21 mouse cellular contexts compared by ENCODE assay signal in the genomic region with DNA sequence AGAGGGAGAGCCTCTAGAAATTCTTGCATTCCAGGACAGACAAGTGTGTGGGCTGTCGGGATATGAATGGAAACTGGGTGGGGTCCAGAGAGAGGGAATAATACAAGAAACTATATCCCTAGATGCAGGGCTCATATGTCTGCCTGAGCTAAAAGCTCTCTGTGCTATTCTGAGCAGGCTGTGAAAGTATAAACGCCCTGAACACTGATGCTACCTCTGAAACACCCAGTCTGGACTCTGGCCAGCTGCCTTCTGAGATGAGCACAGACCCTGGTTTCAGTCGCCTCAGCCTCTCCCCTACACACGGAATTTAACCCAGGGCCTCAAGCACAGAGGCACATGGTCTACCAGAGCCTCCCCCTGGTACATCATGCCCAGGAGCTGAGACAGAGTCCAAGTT. TPM values are rescaled to one million over a fixed set of nuclear protein-coding genes. Genes with fewer than 3 reads are reported as not detected.
A peak's percentile ranks its signal among the peaks of the same experiment; 100 is the strongest.
DNase-seq lines count a peak whose midpoint lies in the region; ATAC-seq and TF ChIP-seq lines count a peak whose summit lies in the region.
"Had no signal": no experiment of that assay in that cellular context is flagged by ENCODE, and none has a peak within 500 bp of the region (broad histone marks: within the 10 kb centered on the region; RNA-seq: fewer than 3 reads in every experiment).

No protein-coding gene starts in this region.

- H3K9me3 ChIP-seq in heart, postnatal 0 days (replicated peaks; ENCODE audit: control insufficient read depth, low read length) = no peaks in the 10 kb centered on the region
- no peaks in the 10 kb centered on the region for H3K9me3 ChIP-seq in heart, embryonic 10.5 days
- no peaks in the 10 kb centered on the region for H3K9me3 ChIP-seq in midbrain, embryonic 14.5 days (ENCODE audit: control insufficient read depth, low read length)
- H3K9me3 ChIP-seq: embryonic facial prominence, embryonic 13.5 days; forebrain, embryonic 10.5 days; hindbrain, embryonic 15.5 days; liver, embryonic 13.5 days; lung, embryonic 15.5 days; midbrain, embryonic 13.5 days; neural tube, embryonic 15.5 days had no signal

- H3K27ac ChIP-seq in gastrocnemius, adult 2 months = peak overlapping the region; percentile 31; the same call in 1 of the 2 replicates
- 0 out of 2 replicates have a peak overlapping the region, but pooled peaks have one; percentile 30 for H3K27ac ChIP-seq in heart, postnatal 0 days (ENCODE audit: low read depth)
- H3K27ac ChIP-seq in heart, embryonic 10.5 days = no peak overlapping the region
- H3K27ac ChIP-seq in midbrain, embryonic 14.5 days (replicated peaks; ENCODE audit: low read depth, low read length) = no peak overlapping the region
- H3K27ac ChIP-seq: embryonic facial prominence, embryonic 13.5 days; forebrain, embryonic 10.5 days; hindbrain, embryonic 15.5 days; liver, embryonic 13.5 days; lung, embryonic 15.5 days; midbrain, embryonic 13.5 days; neural tube, embryonic 15.5 days had no signal

- no peaks in the 10 kb centered on the region for H3K27me3 ChIP-seq in heart, postnatal 0 days (ENCODE audit: control insufficient read depth, insufficient read depth, low read length)
- H3K27me3 ChIP-seq in heart, embryonic 10.5 days (ENCODE audit: insufficient read depth, poor library complexity, severe bottlenecking) = no peaks in the 10 kb centered on the region
- H3K27me3 ChIP-seq in midbrain, embryonic 14.5 days (ENCODE audit: control insufficient read depth, insufficient read depth, low read length) = no peaks in the 10 kb centered on the region
- H3K27me3 ChIP-seq: embryonic facial prominence, embryonic 13.5 days; hindbrain, embryonic 15.5 days; liver, embryonic 13.5 days; lung, embryonic 15.5 days; midbrain, embryonic 13.5 days; neural tube, embryonic 15.5 days; Patski had no signal

- peak; percentile 78 for DNase-seq in gastrocnemius, adult 2 months
- DNase-seq in gastrocnemius, postnatal 10 days = no peak
- DNase-seq in heart, postnatal 0 days (ENCODE audit: low spot score) = no peak
- DNase-seq in heart, embryonic 10.5 days (ENCODE audit: low spot score) = no peak
- peak; percentile 50 to 68 for DNase-seq in right cerebral cortex, postnatal 10 days (ENCODE audit: low spot score in 2 of 2)
- no peak for DNase-seq in right cerebral cortex, postnatal 25 days
- DNase-seq in midbrain, embryonic 14.5 days = no peak
- DNase-seq: adrenal gland, postnatal 14 days; cerebellum, adult 2 months; liver, embryonic 13.5 days; thymus, adult 18-20 months had no signal

- H3K9ac ChIP-seq in heart, postnatal 0 days (replicated peaks; ENCODE audit: low read depth, low read length) = no peak overlapping the region
- H3K9ac ChIP-seq in midbrain, embryonic 14.5 days (replicated peaks; ENCODE audit: low read length) = no peak overlapping the region
- H3K9ac ChIP-seq: embryonic facial prominence, embryonic 13.5 days; hindbrain, embryonic 15.5 days; liver, embryonic 13.5 days; lung, embryonic 15.5 days; midbrain, embryonic 13.5 days; neural tube, embryonic 15.5 days had no signal

- intact Hi-C loops in gastrocnemius, adult 2 months (cut with DNase I) = no loop called here

- WGBS in heart, postnatal 0 days = 21% methylated on average over 4 of the region's 4 CpGs
- 66% methylated on average over 4 of the region's 4 CpGs for WGBS in heart, embryonic 10.5 days
- WGBS in midbrain, embryonic 14.5 days = 85% methylated on average over 4 of the region's 4 CpGs

- H3K4me1 ChIP-seq in heart, postnatal 0 days (ENCODE audit: control insufficient read depth, insufficient read depth) = peaks cover 27% of the 10 kb centered on the region
- peaks cover 19% of the 10 kb centered on the region; the same call in 1 of the 2 replicates for H3K4me1 ChIP-seq in heart, embryonic 10.5 days
- H3K4me1 ChIP-seq in midbrain, embryonic 14.5 days (ENCODE audit: control insufficient read depth, insufficient read depth, low read length) = no peaks in the 10 kb centered on the region
- H3K4me1 ChIP-seq: hindbrain, embryonic 15.5 days; midbrain, embryonic 13.5 days; neural tube, embryonic 15.5 days had no signal

- H3K36me3 ChIP-seq in heart, postnatal 0 days (replicated peaks; ENCODE audit: control insufficient read depth, insufficient read depth, low read length) = peaks cover 84% of the 10 kb centered on the region
- H3K36me3 ChIP-seq in heart, embryonic 10.5 days = peaks cover 93% of the 10 kb centered on the region
- H3K36me3 ChIP-seq in midbrain, embryonic 14.5 days (ENCODE audit: control insufficient read depth, insufficient read depth, low read length) = peaks cover 95% of the 10 kb centered on the region

- no peak overlapping the region for H3K4me3 ChIP-seq in gastrocnemius, adult 2 months
- H3K4me3 ChIP-seq in heart, postnatal 0 days (ENCODE audit: low read depth, low read length) = no peak overlapping the region
- no peak overlapping the region for H3K4me3 ChIP-seq in heart, embryonic 10.5 days
- no peak overlapping the region for H3K4me3 ChIP-seq in midbrain, embryonic 14.5 days (replicated peaks; ENCODE audit: low read depth, low read length)
- H3K4me3 ChIP-seq: embryonic facial prominence, embryonic 13.5 days; forebrain, embryonic 10.5 days; hindbrain, embryonic 15.5 days; liver, embryonic 13.5 days; lung, embryonic 15.5 days; midbrain, embryonic 13.5 days; myocyte; neural tube, embryonic 15.5 days had no signal

- no peak for TF ChIP-seq EP300 in heart, postnatal 0 days (IDR thresholded peaks at IDR 0.05; ENCODE audit: low read depth)

- ATAC-seq in heart, postnatal 0 days (ENCODE audit: insufficient read depth, low read depth) = no peak
- no peak for ATAC-seq in midbrain, embryonic 14.5 days (ENCODE audit: low FRiP score, low TSS enrichment)
- ATAC-seq: activated CD4-positive, CD25-positive, alpha-beta regulatory T cell, adult 4 months; intestine, postnatal 0 days; midbrain, embryonic 13.5 days; Patski had no signal

- H3K4me2 ChIP-seq in heart, postnatal 0 days (ENCODE audit: low read depth, low read length) = no peak overlapping the region
- no peak overlapping the region for H3K4me2 ChIP-seq in midbrain, embryonic 14.5 days (ENCODE audit: low read length)
- H3K4me2 ChIP-seq: embryonic facial prominence, embryonic 13.5 days; hindbrain, embryonic 15.5 days; liver, embryonic 13.5 days; lung, embryonic 15.5 days; midbrain, embryonic 13.5 days; neural tube, embryonic 15.5 days had no signal

- no peak for TF ChIP-seq CTCF in gastrocnemius, adult 2 months (IDR thresholded peaks at IDR 0.05)
- TF ChIP-seq CTCF in heart, postnatal 0 days (IDR thresholded peaks at IDR 0.05; ENCODE audit: low read depth) = no peak

RNA-seq across cellular contexts. Expression of gene Tchp, which starts 33.0 kb away (rescaled TPM):
- 1 to 10 TPM; 3.6 to 3.8 TPM for total RNA-seq in gastrocnemius, adult 2 months (2021)
- total RNA-seq in gastrocnemius, postnatal 10 days (2021) = 1 to 10 TPM; 3.5 to 4.6 TPM
- 0.50 and 1.6 TPM in 2 replicates for total RNA-seq in heart, postnatal 0 days (2014; rRNA removed; ENCODE audit: low replicate concordance)
- polyA plus RNA-seq in heart, postnatal 0 days (2015; fragmentation: Nextera tagmentation; extraction: Ambion mirVana) = 4.4 and 5.8 TPM in 2 replicates
- polyA plus RNA-seq in heart, embryonic 10.5 days (2016; fragmentation: Nextera tagmentation; extraction: Ambion mirVana) = 8.8 and 11.4 TPM in 2 replicates
- polyA plus RNA-seq in midbrain, embryonic 14.5 days (2014; fragmentation: Nextera tagmentation; extraction: Ambion mirVana) = 14.0 and 14.4 TPM in 2 replicates

RNA-seq across cellular contexts. Expression of gene Ankrd13a, which starts 33.9 kb away (rescaled TPM):
- total RNA-seq in gastrocnemius, adult 2 months (2021) = 10 to 100 TPM; 15.4 to 19.6 TPM
- 10 to 100 TPM; 37.1 to 39.5 TPM for total RNA-seq in gastrocnemius, postnatal 10 days (2021)
- total RNA-seq in heart, postnatal 0 days (2014; rRNA removed; ENCODE audit: low replicate concordance) = 42.8 and 43.8 TPM in 2 replicates
- 19.7 and 23.8 TPM in 2 replicates for polyA plus RNA-seq in heart, postnatal 0 days (2015; fragmentation: Nextera tagmentation; extraction: Ambion mirVana)
- 37.5 and 41.2 TPM in 2 replicates for polyA plus RNA-seq in heart, embryonic 10.5 days (2016; fragmentation: Nextera tagmentation; extraction: Ambion mirVana)
- polyA plus RNA-seq in midbrain, embryonic 14.5 days (2014; fragmentation: Nextera tagmentation; extraction: Ambion mirVana) = 40.9 and 48.5 TPM in 2 replicates

RNA-seq across cellular contexts. Expression of gene Git2, which starts 34.7 kb away (rescaled TPM):
- total RNA-seq in gastrocnemius, adult 2 months (2021) = 10 to 100 TPM; 17.3 to 20.1 TPM
- total RNA-seq in gastrocnemius, postnatal 10 days (2021) = 10 to 100 TPM; 25.5 to 31.9 TPM
- total RNA-seq in heart, postnatal 0 days (2014; rRNA removed; ENCODE audit: low replicate concordance) = 37.7 and 53.3 TPM in 2 replicates
- polyA plus RNA-seq in heart, postnatal 0 days (2015; fragmentation: Nextera tagmentation; extraction: Ambion mirVana) = 21.1 and 21.5 TPM in 2 replicates
- 31.6 and 33.0 TPM in 2 replicates for polyA plus RNA-seq in heart, embryonic 10.5 days (2016; fragmentation: Nextera tagmentation; extraction: Ambion mirVana)
- polyA plus RNA-seq in midbrain, embryonic 14.5 days (2014; fragmentation: Nextera tagmentation; extraction: Ambion mirVana) = 36.3 and 39.5 TPM in 2 replicates

RNA-seq across cellular contexts. Expression of gene Gltp, which starts 49.8 kb away (rescaled TPM):
- total RNA-seq in gastrocnemius, adult 2 months (2021) = 10 to 100 TPM in 1 of 2 experiments, 1 to 10 TPM in 1; 6.7 to 10.8 TPM
- 10 to 100 TPM; 15.1 to 17.6 TPM for total RNA-seq in gastrocnemius, postnatal 10 days (2021)
- total RNA-seq in heart, postnatal 0 days (2014; rRNA removed; ENCODE audit: low replicate concordance) = 26.2 and 45.3 TPM in 2 replicates
- 32.0 TPM in 2 replicates for polyA plus RNA-seq in heart, postnatal 0 days (2015; fragmentation: Nextera tagmentation; extraction: Ambion mirVana)
- polyA plus RNA-seq in heart, embryonic 10.5 days (2016; fragmentation: Nextera tagmentation; extraction: Ambion mirVana) = 65.8 and 71.8 TPM in 2 replicates
- 27.6 and 30.4 TPM in 2 replicates for polyA plus RNA-seq in midbrain, embryonic 14.5 days (2014; fragmentation: Nextera tagmentation; extraction: Ambion mirVana)

Comparison
In these comparisons a context has a peak if more than half of its experiments do, and no peak if none do; other contexts are left out.
1. DNase-seq: peak in gastrocnemius, adult 2 months (single experiment) and right cerebral cortex, postnatal 10 days (2 of 2); none in gastrocnemius, postnatal 10 days (single experiment), heart, postnatal 0 days (single experiment), heart, embryonic 10.5 days (single experiment), right cerebral cortex, postnatal 25 days (single experiment) and midbrain, embryonic 14.5 days (single experiment).
2. H3K27ac ChIP-seq: peak in gastrocnemius, adult 2 months (single experiment) and heart, postnatal 0 days (single experiment); none in heart, embryonic 10.5 days (single experiment) and midbrain, embryonic 14.5 days (single experiment).